Mouse (Mus musculus) neural tube, embryonic 13.5 days (tissue): ENCODE data around the gene Gm815. TPM values are rescaled to one million over a fixed set of nuclear protein-coding genes. Genes with fewer than 3 reads are reported as not detected.

Source experiments
- ATAC-seq: fragments of 200-750 bp; cut with Nextera tagmentation; 2 replicates; pipeline ENCODE4 v1.8.0; 2017; ENCODE audit warnings: low read depth, mild to moderate bottlenecking, moderate TSS enrichment, moderate library complexity
- H3K27ac ChIP-seq: fragments of 300-500 bp; sonication (generic); replicated peaks from 2 replicates; pipeline ENCODE4 v1.5.1; 2015; ENCODE audit warnings: moderate library complexity, mild to moderate bottlenecking, inconsistent platforms
- H3K27me3 ChIP-seq: fragments of 300-500 bp; sonication (generic); 2 replicates; pipeline ENCODE4 v1.6.1; 2015; ENCODE audit warnings: mild to moderate bottlenecking, inconsistent platforms
- H3K36me3 ChIP-seq: fragments of 300-500 bp; sonication (generic); 2 replicates; pipeline ENCODE4 v1.6.1; 2015; ENCODE audit warnings: mild to moderate bottlenecking, inconsistent platforms
- H3K4me1 ChIP-seq: fragments of 300-500 bp; sonication (generic); replicated peaks from 2 replicates; pipeline ENCODE4 v1.6.1; 2015; ENCODE audit warnings: inconsistent platforms
- H3K4me2 ChIP-seq: fragments of 300-500 bp; sonication (generic); 2 replicates; pipeline ENCODE4 v1.6.1; 2015; ENCODE audit warnings: inconsistent platforms, mild to moderate bottlenecking, moderate library complexity
- H3K4me3 ChIP-seq: fragments of 300-500 bp; sonication (generic); 2 replicates; pipeline ENCODE4 v1.5.1; 2015; ENCODE audit warnings: mild to moderate bottlenecking, inconsistent platforms
- H3K9ac ChIP-seq: fragments of 300-500 bp; sonication (generic); 2 replicates; pipeline ENCODE4 v1.6.1; 2015; ENCODE audit warnings: moderate library complexity, mild to moderate bottlenecking, inconsistent platforms
- H3K9me3 ChIP-seq: fragments of 300-500 bp; sonication (generic); 2 replicates; pipeline ENCODE4 v1.6.1; 2016; ENCODE audit warnings: inconsistent platforms
- WGBS: fragments of 180-500 bp; shearing (Covaris S2); methylation state at CpG from one replicate; pipeline ENCODE4 v1.1.7; 2015; 5-methylcytosine and 5-hydroxymethylcytosine counted together
- polyA plus RNA-seq: library from polyadenylated mRNA; unstranded; fragments of >200 nt; fragmentation: Nextera tagmentation; extraction: Ambion mirVana; gene quantifications from 2 replicates; pipeline ENCODE4 v1.2.1, GENCODE M21; 2015

The Gm815 gene
- not detected in 2 replicates for polyA plus RNA-seq

- Histone ChIP-seq H3K4me1 (peaks cover 5% of the 10 kb centered on the region; the same call in 1 of the 2 replicates), H3K27ac (no peak within 1 kb of the TSS), H3K9ac (no peak within 1 kb of the TSS), H3K36me3 (no peaks in the 10 kb centered on the region), H3K9me3 (no peaks in the 10 kb centered on the region), H3K4me3 (no peak within 1 kb of the TSS), H3K27me3 (no peaks in the 10 kb centered on the region), H3K4me2 (no peak within 1 kb of the TSS)
- 89% methylated on average over 6 of the region's 6 CpGs for WGBS
- no peak for ATAC-seq
These were observed at the start of gene Gm815 for GRCm38 (mm10) chr19:26885616-26886015. TSS of gene Gm815 (plus strand) at chr19:26885881.

GRCm38 (mm10) chr19:26837626-26838025, 48.1 kb upstream of the Gm815 start:
- ATAC-seq, result no peak
- H3K9me3 ChIP-seq, result no peaks in the 10 kb centered on the region
- no peak overlapping the region for H3K4me2 ChIP-seq
- H3K27me3 ChIP-seq, result no peaks in the 10 kb centered on the region
- WGBS, result 80% methylated on average over 1 of the region's 1 CpGs
- H3K9ac ChIP-seq, result no peak overlapping the region
- no peaks in the 10 kb centered on the region for H3K36me3 ChIP-seq
- no peak overlapping the region for H3K27ac ChIP-seq
- H3K4me1 ChIP-seq, result no peaks in the 10 kb centered on the region
- H3K4me3 ChIP-seq, result no peak overlapping the region

DNA sequence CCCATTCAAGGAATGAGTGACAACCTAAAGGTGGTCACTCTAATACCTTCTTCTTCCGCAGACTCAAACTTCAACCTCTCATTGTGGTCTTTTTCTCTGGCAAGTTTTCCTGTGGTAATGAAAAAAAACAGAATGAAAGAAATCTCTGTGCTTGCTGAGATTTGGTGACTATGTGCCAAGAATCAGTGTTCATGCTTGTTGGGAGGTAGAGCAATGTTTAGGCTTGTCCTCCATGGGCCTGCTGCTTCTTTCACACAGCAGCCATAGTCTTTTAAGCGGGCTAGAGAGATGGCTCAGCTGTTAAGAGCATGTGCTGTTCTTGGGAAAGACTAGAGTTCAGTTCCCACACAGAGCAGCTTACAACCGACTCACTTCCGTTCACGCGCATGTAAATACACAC, 41.8 kb upstream of the Gm815 start:
- no peak overlapping the region for H3K4me2 ChIP-seq
- H3K36me3 ChIP-seq, result no peaks in the 10 kb centered on the region
- no peak overlapping the region for H3K4me3 ChIP-seq
- H3K27ac ChIP-seq, result peak overlapping the region; percentile 98
- ATAC-seq, result no peak
- no peaks in the 10 kb centered on the region for H3K9me3 ChIP-seq
- no peaks in the 10 kb centered on the region for H3K27me3 ChIP-seq
- H3K4me1 ChIP-seq, result peaks cover 28% of the 10 kb centered on the region
- 71% methylated on average over 6 of the region's 6 CpGs for WGBS
- no peak overlapping the region for H3K9ac ChIP-seq

DNA sequence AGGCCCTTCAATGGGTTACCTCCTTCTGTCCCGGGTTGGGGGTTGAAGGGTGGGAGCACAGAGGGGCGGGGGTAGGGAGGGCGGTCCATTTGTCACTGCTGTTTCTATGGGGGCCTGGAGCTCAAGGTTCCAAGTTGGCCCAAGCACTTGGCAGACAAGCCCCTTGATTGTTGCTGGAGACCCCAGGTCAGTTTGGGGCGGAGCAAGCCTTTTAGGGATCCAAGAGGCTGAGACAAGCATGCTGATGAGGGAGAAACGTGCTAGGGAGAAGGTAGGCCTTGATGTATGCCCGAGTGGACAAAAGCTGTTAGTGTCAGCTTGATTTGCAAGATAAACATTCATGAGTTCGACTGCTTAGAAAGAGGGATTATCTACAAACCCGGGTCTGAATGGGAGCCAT, 40.9 kb upstream of the Gm815 start:
- Histone ChIP-seq H3K9ac (peak overlapping the region; percentile 77; the same call in 1 of the 2 replicates), H3K27ac (peak overlapping the region; percentile 98), H3K4me2 (peak overlapping the region; percentile 62), H3K36me3 (no peaks in the 10 kb centered on the region), H3K27me3 (no peaks in the 10 kb centered on the region), H3K9me3 (0 out of 2 replicates have a peak, but pooled peaks cover 4% of the 10 kb centered on the region), H3K4me1 (peaks cover 28% of the 10 kb centered on the region), H3K4me3 (peak overlapping the region; percentile 49; the same call in 1 of the 2 replicates)
- WGBS, result 5% methylated on average over 8 of the region's 8 CpGs
- ATAC-seq, result peak; percentile 86

DNA sequence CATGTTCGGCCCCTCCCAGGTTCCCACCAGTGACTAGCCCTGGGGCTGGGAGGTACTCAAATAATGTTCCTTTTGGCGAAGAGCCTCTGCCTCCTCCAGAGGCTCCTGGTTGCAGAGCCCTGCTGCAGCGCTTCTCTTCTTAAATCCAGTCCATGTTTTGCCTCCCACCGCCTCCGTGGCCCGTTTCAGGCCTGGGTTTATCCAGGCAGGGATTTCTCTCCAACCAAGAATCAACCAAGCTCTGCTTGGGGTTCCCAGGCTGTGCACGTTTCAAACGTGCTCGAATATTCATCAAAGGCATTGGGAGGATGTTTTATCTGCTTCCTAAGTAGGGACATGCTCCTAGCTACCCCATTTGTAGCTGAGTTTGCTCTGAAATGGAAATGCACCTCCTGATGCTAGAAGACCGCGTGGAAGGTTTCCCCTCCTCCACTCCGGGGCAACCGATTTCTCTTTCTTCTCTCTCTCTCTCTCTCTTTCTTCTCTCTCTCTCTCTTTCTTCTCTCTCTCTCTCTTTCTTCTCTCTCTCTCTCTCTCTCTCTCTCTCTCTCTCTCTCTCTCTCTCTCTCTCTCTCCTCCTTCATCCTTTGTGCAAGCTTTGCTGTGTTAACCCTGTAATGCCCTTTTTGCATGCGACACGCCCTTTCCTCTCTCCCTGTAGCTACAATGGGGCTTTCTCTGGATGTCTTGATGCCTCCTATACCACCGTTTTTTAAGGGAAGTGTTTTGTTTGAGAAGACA, 40.2 kb upstream of the Gm815 start:
- H3K27ac ChIP-seq, result peak overlapping the region; percentile 98
- H3K9me3 ChIP-seq, result 0 out of 2 replicates have a peak, but pooled peaks cover 4% of the 10 kb centered on the region
- peaks cover 28% of the 10 kb centered on the region for H3K4me1 ChIP-seq
- H3K36me3 ChIP-seq, result no peaks in the 10 kb centered on the region
- H3K9ac ChIP-seq, result peak overlapping the region; percentile 77
- H3K4me3 ChIP-seq, result peak overlapping the region; percentile 49
- ATAC-seq, result peak; percentile 95
- no peaks in the 10 kb centered on the region for H3K27me3 ChIP-seq
- under 1% methylated on average over 16 of the region's 16 CpGs for WGBS
- H3K4me2 ChIP-seq, result peak overlapping the region; percentile 62

DNA sequence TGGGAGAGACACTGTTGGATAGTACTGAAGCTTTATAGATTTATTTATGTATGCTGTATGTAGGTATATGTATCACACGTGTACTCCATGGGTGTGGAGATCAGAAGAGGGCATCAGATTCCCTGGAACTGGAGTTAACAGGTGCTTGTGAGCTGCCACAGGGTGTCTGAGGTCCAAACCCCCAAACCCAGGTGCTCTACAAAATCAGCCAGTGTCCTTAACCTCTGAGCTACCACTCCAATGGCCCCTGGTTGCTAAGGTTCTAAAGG, 39.7 kb upstream of the Gm815 start:
- Histone ChIP-seq H3K4me2 (peak overlapping the region; percentile 62), H3K9me3 (0 out of 2 replicates have a peak, but pooled peaks cover 4% of the 10 kb centered on the region), H3K36me3 (no peaks in the 10 kb centered on the region), H3K4me3 (peak overlapping the region; percentile 49), H3K9ac (peak overlapping the region; percentile 77), H3K27me3 (no peaks in the 10 kb centered on the region), H3K27ac (peak overlapping the region; percentile 98), H3K4me1 (peaks cover 28% of the 10 kb centered on the region)
- ATAC-seq, result peak; percentile 11
- WGBS, result 3% methylated on average over 1 of the region's 1 CpGs

DNA sequence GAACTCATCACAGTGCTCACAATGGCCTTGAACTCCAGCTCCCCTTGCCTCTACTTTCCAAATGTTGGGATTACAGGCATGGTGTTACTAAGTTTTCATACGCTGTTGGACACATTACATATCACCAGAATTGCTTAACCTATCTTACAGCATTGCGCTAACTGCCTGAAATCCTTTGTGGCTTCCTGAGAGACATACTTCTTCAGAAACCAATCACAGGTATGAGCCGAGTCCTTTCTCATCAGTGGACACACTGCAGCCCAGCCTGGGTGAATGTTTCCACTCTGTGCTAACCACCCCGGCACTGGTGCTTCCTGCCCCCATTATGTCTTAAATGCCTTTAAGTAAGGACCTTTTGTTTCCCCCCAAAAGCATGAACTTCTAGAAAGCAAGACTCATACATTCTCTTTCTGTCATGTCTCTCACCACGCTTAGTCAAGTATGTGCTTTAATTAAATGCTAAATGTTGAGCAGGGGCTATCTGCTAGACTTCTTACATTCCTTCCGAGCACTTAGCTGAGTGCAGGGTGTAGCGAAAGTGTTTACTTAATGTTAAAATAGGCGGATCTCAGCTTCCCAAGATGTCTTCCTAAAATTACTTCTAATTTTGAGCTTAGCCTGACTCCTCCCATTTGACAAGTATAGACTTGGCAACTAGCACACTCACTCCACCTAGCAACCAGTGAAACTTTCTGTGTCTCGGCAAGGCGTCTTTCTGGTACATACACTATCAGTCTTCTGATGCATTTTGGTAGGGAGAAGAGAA, 34.5 kb upstream of the Gm815 start:
- H3K36me3 ChIP-seq, result no peaks in the 10 kb centered on the region
- no peak overlapping the region for H3K4me3 ChIP-seq
- H3K9ac ChIP-seq, result no peak overlapping the region
- ATAC-seq, result no peak
- no peaks in the 10 kb centered on the region for H3K27me3 ChIP-seq
- WGBS, result 77% methylated on average over 10 of the region's 10 CpGs
- H3K4me2 ChIP-seq, result no peak overlapping the region
- no peak overlapping the region for H3K27ac ChIP-seq
- 0 out of 2 replicates have a peak, but pooled peaks cover 4% of the 10 kb centered on the region for H3K9me3 ChIP-seq
- peaks cover 11% of the 10 kb centered on the region for H3K4me1 ChIP-seq

DNA sequence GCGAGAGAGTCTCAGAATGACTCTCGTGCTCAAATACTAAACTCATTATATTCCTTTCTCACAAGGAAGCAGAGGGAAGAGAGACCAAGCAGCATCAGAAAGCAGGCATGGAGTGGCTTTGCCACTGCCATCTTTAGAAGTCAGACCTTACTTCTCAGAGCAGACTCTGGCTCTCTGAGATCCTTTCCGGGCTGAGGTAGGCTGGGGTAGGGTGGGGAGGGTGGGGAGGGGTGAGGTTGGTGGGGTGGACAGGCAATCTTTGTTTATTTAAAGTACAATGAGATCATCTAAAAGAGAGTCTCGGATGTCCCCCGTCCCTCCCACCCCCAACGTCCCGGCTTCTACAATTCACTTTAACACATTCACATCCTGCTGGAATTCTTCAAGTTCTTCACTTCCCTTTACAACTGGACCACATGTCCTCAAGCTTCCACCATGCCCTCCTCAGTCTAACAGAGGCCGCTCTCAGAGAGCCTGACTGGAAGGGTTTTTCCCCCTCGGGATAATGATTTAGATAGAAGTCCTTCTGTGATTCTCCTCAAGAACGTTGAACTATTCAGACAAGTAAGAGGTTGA, 33.3 kb upstream of the Gm815 start:
- no peak overlapping the region for H3K9ac ChIP-seq
- 51% methylated on average over 10 of the region's 10 CpGs for WGBS
- H3K27ac ChIP-seq, result no peak overlapping the region
- no peak for ATAC-seq
- H3K4me1 ChIP-seq, result no peaks in the 10 kb centered on the region; the same call in 1 of the 2 replicates
- no peak overlapping the region for H3K4me3 ChIP-seq
- no peaks in the 10 kb centered on the region for H3K27me3 ChIP-seq
- no peak overlapping the region for H3K4me2 ChIP-seq
- no peaks in the 10 kb centered on the region for H3K36me3 ChIP-seq
- 0 out of 2 replicates have a peak, but pooled peaks cover 4% of the 10 kb centered on the region for H3K9me3 ChIP-seq

GRCm38 (mm10) chr19:26853701-26854282, 31.9 kb upstream of the Gm815 start:
- H3K9ac ChIP-seq, result no peak overlapping the region
- H3K4me1 ChIP-seq, result peaks cover 3% of the 10 kb centered on the region; the same call in 1 of the 2 replicates
- WGBS, result 85% methylated on average over 8 of the region's 8 CpGs
- no peak overlapping the region for H3K4me3 ChIP-seq
- H3K9me3 ChIP-seq, result 0 out of 2 replicates have a peak, but pooled peaks cover 4% of the 10 kb centered on the region
- H3K36me3 ChIP-seq, result no peaks in the 10 kb centered on the region
- no peak for ATAC-seq
- no peak overlapping the region for H3K27ac ChIP-seq
- no peak overlapping the region for H3K4me2 ChIP-seq
- no peaks in the 10 kb centered on the region for H3K27me3 ChIP-seq

DNA sequence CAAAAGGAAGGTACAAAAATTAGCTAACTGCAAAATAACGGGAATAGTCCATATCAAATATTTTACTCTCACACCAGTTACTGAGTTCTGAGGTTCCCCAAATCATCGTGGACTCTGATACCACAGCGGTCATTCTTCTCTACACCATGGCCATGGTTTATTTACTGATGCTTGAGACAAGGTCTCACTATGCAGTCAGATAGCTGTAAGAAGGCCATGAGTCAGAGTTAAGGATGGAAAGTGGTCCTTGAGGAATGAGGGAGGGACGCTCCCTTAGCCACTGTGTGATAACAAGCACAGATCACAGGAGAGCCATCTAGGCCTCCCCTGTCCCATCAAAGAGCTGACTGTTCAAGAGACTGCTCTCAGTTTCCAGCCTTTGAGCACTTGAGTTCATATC, 31.0 kb upstream of the Gm815 start:
- H3K36me3 ChIP-seq, result no peaks in the 10 kb centered on the region
- no peak for ATAC-seq
- H3K27me3 ChIP-seq, result no peaks in the 10 kb centered on the region

GRCm38 (mm10) chr19:26855152-26855551, 30.5 kb upstream of the Gm815 start:
- H3K9ac ChIP-seq, result no peak overlapping the region
- no peak overlapping the region for H3K4me3 ChIP-seq
- 92% methylated on average over 7 of the region's 7 CpGs for WGBS
- no peaks in the 10 kb centered on the region for H3K27me3 ChIP-seq
- peaks cover 7% of the 10 kb centered on the region; the same call in 1 of the 2 replicates for H3K4me1 ChIP-seq
- no peak for ATAC-seq
- H3K27ac ChIP-seq, result no peak overlapping the region
- no peaks in the 10 kb centered on the region for H3K9me3 ChIP-seq
- no peaks in the 10 kb centered on the region for H3K36me3 ChIP-seq
- no peak overlapping the region for H3K4me2 ChIP-seq

More for the DNA sequence above, 31.0 kb upstream of the Gm815 start:
- no peaks in the 10 kb centered on the region for H3K9me3 ChIP-seq
- no peak overlapping the region for H3K9ac ChIP-seq
- no peak overlapping the region for H3K4me3 ChIP-seq
- H3K27ac ChIP-seq, result no peak overlapping the region
- H3K4me1 ChIP-seq, result peaks cover 7% of the 10 kb centered on the region; the same call in 1 of the 2 replicates
- 95% methylated on average over 4 of the region's 4 CpGs for WGBS
- no peak overlapping the region for H3K4me2 ChIP-seq
